Mouse (Mus musculus) forelimb bud, embryonic 11.5 days (tissue): ENCODE data around the gene Rmdn2.
A peak's percentile ranks its signal among the peaks of the same experiment; 100 is the strongest.

Source experiments
- DNase-seq: peaks from one replicate; pipeline ENCODE4 v3.0.0-alpha.2; 2012; ENCODE audit warnings: low read depth, low spot score

Rmdn2 gene

DNA sequence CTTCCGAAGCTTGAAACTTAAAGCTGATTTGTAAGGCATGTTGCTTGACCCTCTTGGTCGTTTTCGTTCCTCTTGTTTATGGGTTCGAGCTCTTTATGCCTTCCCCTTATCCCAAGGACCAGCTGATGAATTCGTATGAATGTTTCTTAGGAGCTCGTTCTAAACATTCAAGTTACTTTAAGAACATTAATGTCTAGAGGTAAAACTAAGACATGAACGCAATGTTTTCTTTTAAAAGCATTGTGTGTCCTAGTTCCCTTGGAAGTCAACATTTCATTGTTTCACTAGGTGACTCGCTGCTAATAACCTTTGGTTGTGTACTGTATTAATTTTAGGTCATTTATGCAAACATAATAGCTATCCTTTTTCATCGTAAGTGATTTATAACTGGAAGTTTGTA lies 4.2 kb downstream of the Rmdn2 start:
- peak; percentile 5 for DNase-seq

DNA sequence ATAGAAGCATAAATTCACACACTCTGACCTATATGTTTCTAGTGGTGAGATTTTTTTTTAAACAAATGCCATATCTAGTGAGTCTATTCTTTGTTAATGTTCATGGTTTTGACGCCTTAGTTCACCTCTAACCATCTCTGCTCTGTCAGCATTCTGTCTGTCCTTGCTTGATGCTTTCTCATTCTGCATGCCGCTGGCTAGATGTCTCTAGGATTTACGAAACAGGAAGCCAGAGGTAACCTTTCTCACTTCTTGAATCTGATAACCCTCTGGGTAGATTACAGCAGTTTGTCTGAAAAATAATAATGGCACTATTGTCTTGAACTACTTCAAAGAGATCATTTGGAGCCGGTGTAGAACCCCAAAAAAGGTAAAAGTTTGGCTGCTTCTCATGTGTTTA lies 5.0 kb downstream of the Rmdn2 start:
- DNase-seq: no peak

GRCm38 (mm10) chr17:79618455-79618854 lies 6.8 kb downstream of the Rmdn2 start:
- DNase-seq: no peak

- no peak for DNase-seq
Observed at GRCm38 (mm10) chr17:79618984-79619383, 7.3 kb downstream of the Rmdn2 start.

- no peak for DNase-seq
Observed at GRCm38 (mm10) chr17:79622050-79622449, 10.4 kb downstream of the Rmdn2 start.

- DNase-seq: no peak
Observed at GRCm38 (mm10) chr17:79622574-79622973, 10.9 kb downstream of the Rmdn2 start.

- no peak for DNase-seq
Observed at GRCm38 (mm10) chr17:79623841-79624240, 12.2 kb downstream of the Rmdn2 start.

DNA sequence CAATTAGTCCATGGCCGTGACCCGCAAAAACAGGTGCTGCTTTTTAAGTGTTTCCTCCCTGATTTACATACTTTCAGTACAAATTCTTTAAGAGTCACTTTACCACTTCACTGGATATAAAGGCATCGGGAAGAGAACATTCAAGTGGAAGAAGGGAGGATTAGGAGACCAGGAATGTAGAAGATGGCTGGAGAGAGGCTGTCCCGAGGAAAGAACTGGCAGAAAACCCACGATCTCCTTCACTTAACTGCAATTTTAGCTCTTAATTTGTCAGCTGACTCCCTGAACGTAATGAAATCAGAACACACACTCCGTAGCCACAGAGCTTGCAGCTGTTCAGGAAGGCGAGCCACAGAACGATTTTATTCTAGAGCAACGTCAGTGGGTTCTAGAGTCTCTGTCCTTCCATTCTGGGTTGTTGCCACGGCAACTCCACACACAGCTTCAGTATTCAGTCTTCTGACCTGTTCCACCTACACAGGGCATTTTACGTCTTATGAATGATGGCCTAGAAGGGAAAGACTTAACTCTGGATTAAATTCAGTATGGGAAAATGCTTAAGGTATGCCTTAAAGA lies 14.7 kb downstream of the Rmdn2 start:
- no peak for DNase-seq

DNA sequence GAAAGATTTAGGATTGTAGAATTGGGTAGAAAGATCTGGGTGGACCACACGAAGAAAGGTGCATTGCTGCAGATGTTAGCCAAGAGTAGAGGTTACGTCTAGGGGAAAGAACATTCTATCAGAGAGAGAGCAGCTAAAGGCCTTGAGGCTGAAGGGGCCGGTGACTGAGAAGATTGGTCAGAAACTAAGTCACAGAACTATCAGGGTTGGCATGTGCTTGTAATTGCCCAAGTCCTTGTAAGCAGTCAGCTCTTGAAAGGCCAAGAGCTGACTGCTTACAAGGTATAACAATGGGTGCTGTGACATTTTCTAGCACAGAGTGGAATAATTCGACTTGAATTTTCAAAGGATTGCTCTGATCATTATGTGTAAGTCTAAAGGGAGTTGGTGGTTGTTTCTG lies 38.2 kb downstream of the Rmdn2 start:
- no peak for DNase-seq

GRCm38 (mm10) chr17:79650297-79650696 lies 38.6 kb downstream of the Rmdn2 start:
- no peak for DNase-seq

- DNase-seq: no peak
Observed at GRCm38 (mm10) chr17:79653171-79653570, 41.5 kb downstream of the Rmdn2 start.

DNA sequence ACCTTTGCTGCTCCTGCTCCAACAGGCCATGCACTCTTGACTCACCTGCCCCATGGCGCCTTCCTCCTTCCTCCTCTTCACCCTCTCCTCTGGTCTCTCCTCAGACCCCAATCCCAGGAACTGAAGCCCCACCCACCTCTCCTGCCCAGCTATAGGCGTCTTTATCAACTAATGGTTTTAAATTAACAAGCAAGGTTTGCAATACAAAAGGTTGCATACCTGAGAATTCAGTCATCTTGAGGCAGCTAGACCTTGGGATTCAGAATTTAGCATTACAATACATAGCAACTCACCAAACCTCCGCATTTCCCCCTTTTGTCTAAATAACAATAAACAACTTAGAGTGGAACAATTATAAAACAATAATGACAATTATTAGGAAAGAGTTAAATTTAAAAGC lies 42.5 kb downstream of the Rmdn2 start:
- DNase-seq: no peak

DNA sequence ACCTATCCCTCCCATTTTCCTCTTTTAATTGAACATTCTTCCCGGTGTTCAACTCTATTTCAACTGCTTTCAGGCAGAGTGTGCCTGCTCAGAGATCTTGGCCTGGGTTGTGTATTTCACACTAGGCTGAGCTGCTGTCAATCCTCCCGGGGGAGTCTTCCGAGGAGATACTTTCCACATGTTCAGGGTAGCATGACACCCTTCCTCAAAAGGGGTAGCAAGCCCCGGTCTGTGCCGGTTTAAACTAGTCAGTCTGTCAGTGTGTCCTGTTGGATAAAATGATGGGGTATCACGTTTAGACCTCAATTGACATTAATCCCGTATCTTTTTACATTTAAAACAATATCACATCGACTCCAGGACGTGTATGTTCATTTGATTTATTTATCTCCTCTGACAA lies 46.1 kb downstream of the Rmdn2 start:
- no peak for DNase-seq

- DNase-seq: no peak
Observed at GRCm38 (mm10) chr17:79658452-79658851, 46.8 kb downstream of the Rmdn2 start.

DNA sequence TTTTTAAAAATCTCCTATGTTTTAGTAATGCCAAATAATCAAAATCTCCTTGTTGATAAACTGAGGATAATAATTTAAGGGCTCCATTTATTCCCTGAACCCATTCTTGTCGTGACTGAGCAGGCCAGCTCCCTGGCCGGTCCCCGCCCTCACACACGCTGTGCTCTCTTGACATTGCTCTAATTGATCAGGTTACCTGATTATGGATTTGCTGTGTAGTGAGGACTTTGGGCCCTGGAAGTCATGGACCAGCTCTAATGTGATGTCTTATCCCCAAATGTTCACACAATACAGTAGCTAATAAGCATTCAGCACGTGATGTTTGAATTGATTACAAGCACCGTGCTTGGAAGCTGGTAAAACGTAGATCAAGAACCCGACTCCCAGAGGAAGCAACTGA lies 47.2 kb downstream of the Rmdn2 start:
- DNase-seq: no peak

GRCm38 (mm10) chr17:79661387-79661786 lies 49.7 kb downstream of the Rmdn2 start:
- DNase-seq: peak; percentile 60

- no peak for DNase-seq
Observed at GRCm38 (mm10) chr17:79661848-79662247, 50.2 kb downstream of the Rmdn2 start.

DNA sequence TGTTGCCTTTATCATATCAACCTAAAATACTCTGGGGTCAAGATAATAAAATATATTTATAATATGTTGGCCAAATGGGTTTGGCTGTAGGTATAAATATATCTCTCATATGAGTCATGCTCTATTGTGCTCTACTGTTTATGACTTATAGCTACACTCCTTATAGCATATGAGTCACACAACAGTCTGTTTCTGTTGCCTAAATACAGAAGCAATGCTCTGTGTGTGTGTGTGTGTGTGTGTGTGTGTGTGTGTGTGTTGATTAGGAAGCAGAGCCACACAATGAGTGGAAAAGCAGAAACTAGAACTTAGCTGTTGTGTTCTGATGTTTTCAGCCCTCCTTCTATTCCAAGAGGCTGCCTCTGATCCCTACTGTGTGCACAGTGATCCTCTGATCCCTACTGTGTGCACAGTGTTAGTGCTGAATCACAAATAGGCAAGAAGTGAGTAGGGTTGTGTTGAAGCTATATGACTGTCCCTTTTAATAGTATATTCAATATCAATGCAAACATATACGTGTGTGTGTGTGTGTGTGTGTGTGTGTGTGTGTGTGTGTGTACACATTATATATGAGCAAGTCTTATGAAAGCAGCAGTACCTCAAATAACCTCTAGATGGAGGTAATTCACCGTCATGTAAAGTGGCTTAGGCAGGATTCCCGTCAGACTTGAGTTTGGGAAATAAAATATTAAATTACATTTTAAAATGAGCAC lies 51.9 kb downstream of the Rmdn2 start:
- DNase-seq: peak; percentile 75

DNA sequence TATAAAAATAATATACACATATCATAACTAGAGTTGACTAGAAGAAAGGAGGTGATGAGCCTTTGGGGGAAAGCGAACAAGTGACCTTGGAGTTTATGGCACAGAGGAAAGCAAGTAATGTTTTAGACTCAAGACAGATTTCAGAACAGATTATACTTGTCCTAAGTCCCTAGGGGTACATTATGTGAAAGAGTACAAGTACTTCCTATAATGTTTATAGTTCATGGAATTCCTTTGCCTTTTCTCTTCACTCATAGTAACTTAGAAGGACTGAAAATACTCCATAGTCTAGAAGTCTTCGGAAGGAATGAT lies 52.4 kb downstream of the Rmdn2 start:
- no peak for DNase-seq

- DNase-seq: no peak
Observed at GRCm38 (mm10) chr17:79670837-79671236, 59.2 kb downstream of the Rmdn2 start.

GRCm38 (mm10) chr17:79695106-79695505 lies 83.4 kb downstream of the Rmdn2 start:
- DNase-seq: no peak

GRCm38 (mm10) chr17:79695541-79695940 lies 83.9 kb downstream of the Rmdn2 start:
- DNase-seq: no peak

DNA sequence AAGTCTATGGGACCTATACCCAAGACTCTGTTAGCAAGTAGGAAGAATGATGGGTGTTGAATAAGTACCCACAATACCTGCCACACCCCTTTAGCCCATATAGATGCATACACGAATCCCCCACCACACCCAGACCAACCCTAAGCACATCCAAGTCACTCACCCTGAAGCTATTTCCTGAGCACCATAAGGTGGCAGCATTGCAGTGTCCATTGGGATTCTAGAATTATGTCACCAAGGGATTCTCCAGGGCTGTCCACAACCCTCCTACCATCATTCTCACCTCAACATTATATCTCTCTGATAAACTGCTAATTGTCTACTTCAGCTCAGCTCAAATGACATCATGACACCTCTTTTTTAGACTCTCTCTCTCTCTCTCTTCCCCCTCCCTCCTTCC lies 87.5 kb downstream of the Rmdn2 start:
- DNase-seq: no peak

DNA sequence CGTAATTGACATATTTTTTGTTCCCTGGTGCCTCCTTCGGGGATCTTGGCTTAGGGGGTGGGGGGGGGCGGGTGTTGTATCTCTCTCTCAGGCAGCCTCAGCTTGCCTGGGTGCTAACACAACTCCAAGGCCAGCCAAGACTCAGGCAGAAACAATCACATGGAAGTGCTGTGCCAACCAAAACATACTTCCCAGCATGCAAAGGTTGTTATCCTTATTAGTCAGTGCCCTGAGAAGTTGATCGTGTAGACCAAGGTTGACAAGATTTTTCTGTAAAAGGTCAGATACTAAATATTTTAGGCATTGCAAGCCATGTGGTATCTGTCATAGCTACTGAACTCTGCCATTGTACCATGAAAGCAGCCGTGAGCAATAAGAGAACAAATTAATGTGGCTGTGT lies 89.2 kb downstream of the Rmdn2 start:
- DNase-seq: no peak
